Mouse (Mus musculus) heart, embryonic 11.5 days (tissue): Measurements from ENCODE around the gene Smarca1. TPM values are rescaled to one million over a fixed set of nuclear protein-coding genes. Genes with fewer than 3 reads are reported as not detected.

Experiments used
- ATAC-seq: fragments of 200-750 bp; cut with Nextera tagmentation; replicated peaks from 2 replicates; pipeline ENCODE4 v1.8.0; 2017; ENCODE audit warnings: moderate library complexity; ENCODE audit not compliant: insufficient number of reproducible peaks, low FRiP score, low TSS enrichment
- H3K27ac ChIP-seq: fragments of 300-500 bp; sonication (generic); 2 replicates; pipeline ENCODE4 v1.5.1; 2014; ENCODE audit warnings: mild to moderate bottlenecking, low read depth, low read length
- H3K27me3 ChIP-seq: fragments of 300-500 bp; sonication (generic); 2 replicates; pipeline ENCODE4 v1.6.1; 2014; ENCODE audit warnings: mild to moderate bottlenecking, low read length, mixed read lengths; ENCODE audit not compliant: control insufficient read depth, insufficient read depth
- H3K36me3 ChIP-seq: fragments of 300-500 bp; sonication (generic); 2 replicates; pipeline ENCODE4 v1.6.1; 2014; ENCODE audit warnings: mild to moderate bottlenecking, low read length, moderate library complexity, mixed read lengths; ENCODE audit not compliant: control insufficient read depth, insufficient read depth
- H3K4me1 ChIP-seq: fragments of 300-500 bp; sonication (generic); 2 replicates; pipeline ENCODE4 v1.6.1; 2014; ENCODE audit warnings: low read length; ENCODE audit not compliant: control insufficient read depth, insufficient read depth
- H3K4me2 ChIP-seq: fragments of 300-500 bp; sonication (generic); 2 replicates; pipeline ENCODE4 v1.6.1; 2014; ENCODE audit warnings: mild to moderate bottlenecking, moderate library complexity
- H3K4me3 ChIP-seq: fragments of 300-500 bp; sonication (generic); 2 replicates; pipeline ENCODE4 v1.5.1; 2014; ENCODE audit warnings: low read depth, low read length
- H3K9ac ChIP-seq: fragments of 300-500 bp; sonication (generic); 2 replicates; pipeline ENCODE4 v1.6.1; 2014; ENCODE audit warnings: mild to moderate bottlenecking, low read depth, low read length, moderate library complexity
- H3K9me3 ChIP-seq: fragments of 300-500 bp; sonication (generic); replicated peaks from 2 replicates; pipeline ENCODE4 v1.6.1; 2016; ENCODE audit warnings: low read length; ENCODE audit not compliant: control insufficient read depth
- WGBS: fragments of 180-500 bp; shearing (Covaris S2); extraction: QIAGEN DNeasy Blood & Tissue Kit; methylation state at CpG from one replicate; pipeline ENCODE4 v1.1.7; 2014; ENCODE audit not compliant: insufficient replicate concordance; 5-methylcytosine and 5-hydroxymethylcytosine counted together
- polyA plus RNA-seq: library from polyadenylated mRNA; unstranded; fragments of >200 nt; fragmentation: Nextera tagmentation; extraction: Ambion mirVana; gene quantifications from 2 replicates; pipeline ENCODE4 v1.2.1, GENCODE M21; 2014

Smarca1 gene
- polyA plus RNA-seq, 1 experiment from 2014 or later = 26.2 TPM

- no peaks in the 10 kb centered on the region for H3K9me3 ChIP-seq
- no peaks in the 10 kb centered on the region for H3K36me3 ChIP-seq
- no peaks in the 10 kb centered on the region for H3K4me1 ChIP-seq
- H3K27me3 ChIP-seq = no peaks in the 10 kb centered on the region
- 26% methylated on average over 8 of the region's 8 CpGs for WGBS
- H3K9ac ChIP-seq = peak overlapping the region; percentile 83; the same call in 1 of the 2 replicates
- H3K4me3 ChIP-seq = peak overlapping the region; percentile 59
- no peak overlapping the region for H3K27ac ChIP-seq
- ATAC-seq = no peak
- H3K4me2 ChIP-seq = peak overlapping the region; percentile 69
Observed at GRCm38 (mm10) chrX:47912904-47913542, 20.2 kb upstream of the Smarca1 start.

GRCm38 (mm10) chrX:47912306-47912792 is 19.6 kb upstream of the Smarca1 start, which contains the start of gene Ocrl:
Ocrl (plus strand) TSS chrX:47912387.
- Histone ChIP-seq H3K27me3 (no peaks in the 10 kb centered on the region), H3K36me3 (no peaks in the 10 kb centered on the region), H3K9ac (peak within 1 kb of the TSS; percentile 83), H3K4me2 (peak within 1 kb of the TSS; percentile 69), H3K9me3 (no peaks in the 10 kb centered on the region), H3K4me3 (peak within 1 kb of the TSS; percentile 59), H3K4me1 (no peaks in the 10 kb centered on the region), H3K27ac (peak within 1 kb of the TSS; percentile 66; the same call in 1 of the 2 replicates)
- peak; percentile 68; the same call in 1 of the 2 replicates for ATAC-seq
- 19% methylated on average over 31 of the region's 35 CpGs for WGBS

GRCm38 (mm10) chrX:47891907-47892430 is 805 bp downstream of the Smarca1 start:
- peak; percentile 55; the same call in 1 of the 2 replicates for ATAC-seq
- Histone ChIP-seq H3K27ac (peak overlapping the region; percentile 59), H3K36me3 (no peaks in the 10 kb centered on the region), H3K4me3 (peak overlapping the region; percentile 62), H3K4me2 (peak overlapping the region; percentile 65), H3K4me1 (no peaks in the 10 kb centered on the region), H3K9ac (peak overlapping the region; percentile 80), H3K27me3 (no peaks in the 10 kb centered on the region), H3K9me3 (no peaks in the 10 kb centered on the region)
- 20% methylated on average over 24 of the region's 36 CpGs for WGBS

- 12% methylated on average over 11 of the region's 12 CpGs for WGBS
- Histone ChIP-seq H3K4me3 (peak overlapping the region; percentile 62), H3K27ac (peak overlapping the region; percentile 59; the same call in 1 of the 2 replicates), H3K27me3 (no peaks in the 10 kb centered on the region), H3K36me3 (no peaks in the 10 kb centered on the region), H3K9me3 (no peaks in the 10 kb centered on the region), H3K4me2 (peak overlapping the region; percentile 65), H3K4me1 (no peaks in the 10 kb centered on the region), H3K9ac (peak overlapping the region; percentile 80)
- ATAC-seq = peak; percentile 10; the same call in 1 of the 2 replicates
Observed at GRCm38 (mm10) chrX:47891243-47891906, 1.4 kb downstream of the Smarca1 start.

- Histone ChIP-seq H3K4me1 (no peaks in the 10 kb centered on the region), H3K9ac (no peak overlapping the region), H3K36me3 (no peaks in the 10 kb centered on the region), H3K9me3 (no peaks in the 10 kb centered on the region), H3K27me3 (no peaks in the 10 kb centered on the region), H3K4me2 (no peak overlapping the region), H3K4me3 (no peak overlapping the region), H3K27ac (no peak overlapping the region)
- WGBS = 66% methylated on average over 2 of the region's 2 CpGs
- no peak for ATAC-seq
Observed at GRCm38 (mm10) chrX:47887401-47887800, 5.4 kb downstream of the Smarca1 start.

GRCm38 (mm10) chrX:47882813-47883212 is 10.0 kb downstream of the Smarca1 start:
- no peak overlapping the region for H3K9ac ChIP-seq
- no peaks in the 10 kb centered on the region for H3K27me3 ChIP-seq
- H3K4me1 ChIP-seq = no peaks in the 10 kb centered on the region
- no peak overlapping the region for H3K4me3 ChIP-seq
- H3K36me3 ChIP-seq = no peaks in the 10 kb centered on the region
- H3K27ac ChIP-seq = no peak overlapping the region
- H3K4me2 ChIP-seq = no peak overlapping the region
- WGBS = 73% methylated on average over 6 of the region's 6 CpGs
- no peaks in the 10 kb centered on the region for H3K9me3 ChIP-seq
- ATAC-seq = no peak

GRCm38 (mm10) chrX:47880052-47880451 is 12.7 kb downstream of the Smarca1 start:
- no peak overlapping the region for H3K27ac ChIP-seq
- no peak overlapping the region for H3K4me3 ChIP-seq
- no peak for ATAC-seq
- H3K9me3 ChIP-seq = no peaks in the 10 kb centered on the region
- no peaks in the 10 kb centered on the region for H3K4me1 ChIP-seq
- no peak overlapping the region for H3K9ac ChIP-seq
- no peaks in the 10 kb centered on the region for H3K27me3 ChIP-seq
- no peak overlapping the region for H3K4me2 ChIP-seq
- WGBS = 33% methylated on average over 2 of the region's 2 CpGs
- H3K36me3 ChIP-seq = no peaks in the 10 kb centered on the region

GRCm38 (mm10) chrX:47858544-47858943 is 34.2 kb downstream of the Smarca1 start:
- no peak for ATAC-seq
- Histone ChIP-seq H3K9ac (no peak overlapping the region), H3K9me3 (no peaks in the 10 kb centered on the region), H3K36me3 (no peaks in the 10 kb centered on the region), H3K4me2 (no peak overlapping the region), H3K4me3 (no peak overlapping the region), H3K27ac (no peak overlapping the region), H3K27me3 (no peaks in the 10 kb centered on the region), H3K4me1 (no peaks in the 10 kb centered on the region)
- WGBS = 86% methylated on average over 1 of the region's 1 CpGs
